Mouse (Mus musculus) small intestine, adult 10 weeks (tissue): Measurements from ENCODE around the gene Fkbp1b. TPM values are rescaled to one million over a fixed set of nuclear protein-coding genes. Genes with fewer than 3 reads are reported as not detected.

ENCODE experiments used
- polyA plus RNA-seq: library from polyadenylated mRNA; stranded (reverse); fragments of 350-450 nt; fragmentation: Illumina TruSeq; extraction: RNeasy Lipid Tissue Mini Kit (QIAGEN cat#74804); gene quantifications from one replicate; pipeline ENCODE4 v1.2.3, GENCODE M21; 2014; ENCODE audit warnings: low replicate concordance

Fkbp1b gene
- polyA plus RNA-seq, result 0.78 TPM

GRCm38 (mm10) chr12:4841392-4841887, at the start of gene Fkbp1b:
TSS of gene Fkbp1b (minus strand) at chr12:4841591.

GRCm38 (mm10) chr12:4874161-4874927, 33.0 kb upstream of the Fkbp1b start, which contains the start of gene Mfsd2b:
TSS of gene Mfsd2b (minus strand) at chr12:4874359.

GRCm38 (mm10) chr12:4842890-4843597, 1.7 kb upstream of the Fkbp1b start, which contains the start of gene Wdcp:
TSS of gene Wdcp (plus strand) at chr12:4843303.

GRCm38 (mm10) chr12:4817361-4818101, 23.9 kb downstream of the Fkbp1b start, which contains the start of gene Sf3b6:
TSS of gene Sf3b6 (plus strand) at chr12:4817544.

Other genes starting within 250 kb of the Fkbp1b start
- gene Itsn2, start 249.0 kb downstream of the Fkbp1b start, polyA plus RNA-seq, result 85.5 TPM
- not detected for gene Gm3625, start 248.7 kb downstream of the Fkbp1b start, polyA plus RNA-seq
- not detected for gene Fam228a, start 103.2 kb downstream of the Fkbp1b start, polyA plus RNA-seq
- gene Pfn4, start 72.6 kb downstream of the Fkbp1b start, polyA plus RNA-seq, result not detected
- 2.3 TPM for gene Fam228b, start 72.3 kb downstream of the Fkbp1b start, polyA plus RNA-seq
- 332 TPM for gene Sf3b6, start 24.0 kb downstream of the Fkbp1b start, polyA plus RNA-seq
- 2.9 TPM for gene Wdcp, start 1.7 kb upstream of the Fkbp1b start, polyA plus RNA-seq
- gene Mfsd2b, start 32.8 kb upstream of the Fkbp1b start, polyA plus RNA-seq, result 1.6 TPM
- 378 TPM for gene Ubxn2a, start 66.1 kb upstream of the Fkbp1b start, polyA plus RNA-seq
- 31.7 TPM for gene Atad2b, start 75.8 kb upstream of the Fkbp1b start, polyA plus RNA-seq